Mouse (Mus musculus) testis, adult 2 months (tissue): Measurements from ENCODE around the gene Adgre5. TPM values are rescaled to one million over a fixed set of nuclear protein-coding genes. Genes with fewer than 3 reads are reported as not detected.

Source experiments
- H3K27ac ChIP-seq: fragments of 200-500 bp; 2 replicates; pipeline ENCODE4 v1.5.1; 2012; ENCODE audit warnings: low read depth, low read length; ENCODE audit not compliant: control insufficient read depth, insufficient read depth
- H3K27me3 ChIP-seq: fragments of 200-500 bp; 2 replicates; pipeline ENCODE4 v1.6.1; 2012; ENCODE audit warnings: mild to moderate bottlenecking, low read length, moderate library complexity; ENCODE audit not compliant: control insufficient read depth, insufficient read depth
- H3K36me3 ChIP-seq: fragments of 200-500 bp; 2 replicates; pipeline ENCODE4 v1.6.1; 2012; ENCODE audit warnings: mild to moderate bottlenecking, low read length; ENCODE audit not compliant: control insufficient read depth, insufficient read depth
- H3K4me1 ChIP-seq: fragments of 200-500 bp; 2 replicates; pipeline ENCODE4 v1.6.1; 2012; ENCODE audit warnings: low read length; ENCODE audit not compliant: control insufficient read depth, insufficient read depth
- H3K4me3 ChIP-seq: fragments of 200-500 bp; 2 replicates; pipeline ENCODE4 v1.5.1; 2012; ENCODE audit warnings: low read depth, mild to moderate bottlenecking, low read length, moderate library complexity, mixed read lengths; ENCODE audit not compliant: control insufficient read depth
- CTCF ChIP-seq: fragments of 200-500 bp; IDR thresholded peaks from 2 replicates; pipeline ENCODE4 v1.5.1; 2012; ENCODE audit warnings: low read depth, mild to moderate bottlenecking, inconsistent platforms, low read length, moderate library complexity; ENCODE audit not compliant: control insufficient read depth, insufficient read depth, insufficient replicate concordance
- POLR2A ChIP-seq: fragments of 200-500 bp; IDR thresholded peaks from 2 replicates; pipeline ENCODE4 v1.6.1; 2012; ENCODE audit warnings: low read depth, mild to moderate bottlenecking, inconsistent platforms, low read length, moderate library complexity; ENCODE audit not compliant: control insufficient read depth
- polyA plus RNA-seq: library from polyadenylated mRNA; depleted of rRNA; stranded (reverse); fragments of >200 nt; gene quantifications from 2 replicates; pipeline ENCODE4 v1.2.3, GENCODE M21; 2012

Gene Adgre5
- polyA plus RNA-seq, 1 experiment, result 6.1 TPM

GRCm38 (mm10) chr8:83706411-83706810, 34.7 kb downstream of the Adgre5 start:
- Histone ChIP-seq H3K4me3 (peak overlapping the region; percentile 32), H3K36me3 (no peaks in the 10 kb centered on the region), H3K27me3 (no peaks in the 10 kb centered on the region), H3K4me1 (peaks cover 8% of the 10 kb centered on the region), H3K27ac (no peak overlapping the region)
- TF ChIP-seq POLR2A (no peak), CTCF (no peak)

DNA sequence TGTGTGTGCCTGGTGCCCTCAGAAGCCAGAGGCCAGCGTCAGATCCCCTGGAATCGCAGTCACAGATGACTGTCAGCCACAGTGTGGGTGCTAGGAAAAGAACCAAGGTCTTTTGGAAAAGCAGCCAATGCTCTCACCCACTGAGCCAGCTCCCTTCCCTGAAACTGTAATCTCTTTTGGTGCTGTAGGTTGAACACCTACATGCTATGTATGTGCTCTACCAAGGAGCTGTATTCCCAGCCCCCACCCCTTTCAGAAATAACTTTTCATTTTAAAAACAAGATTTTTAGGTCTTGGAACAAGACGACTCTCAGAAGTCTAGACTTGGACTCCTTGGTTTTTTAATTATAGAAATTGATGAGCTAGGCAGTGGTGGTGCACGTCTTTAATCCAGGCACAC, 37.7 kb downstream of the Adgre5 start:
- Histone ChIP-seq H3K36me3 (no peaks in the 10 kb centered on the region), H3K4me3 (no peak overlapping the region), H3K4me1 (peaks cover 15% of the 10 kb centered on the region), H3K27ac (no peak overlapping the region), H3K27me3 (no peaks in the 10 kb centered on the region)
- TF ChIP-seq POLR2A (no peak), CTCF (no peak)

- TF ChIP-seq CTCF (no peak), POLR2A (no peak)
- Histone ChIP-seq H3K27me3 (no peaks in the 10 kb centered on the region), H3K36me3 (no peaks in the 10 kb centered on the region), H3K4me3 (no peak overlapping the region), H3K27ac (0 out of 2 replicates have a peak overlapping the region, but pooled peaks have one; percentile 20), H3K4me1 (peaks cover 16% of the 10 kb centered on the region)
Measured at GRCm38 (mm10) chr8:83700423-83701085, 40.6 kb downstream of the Adgre5 start.

DNA sequence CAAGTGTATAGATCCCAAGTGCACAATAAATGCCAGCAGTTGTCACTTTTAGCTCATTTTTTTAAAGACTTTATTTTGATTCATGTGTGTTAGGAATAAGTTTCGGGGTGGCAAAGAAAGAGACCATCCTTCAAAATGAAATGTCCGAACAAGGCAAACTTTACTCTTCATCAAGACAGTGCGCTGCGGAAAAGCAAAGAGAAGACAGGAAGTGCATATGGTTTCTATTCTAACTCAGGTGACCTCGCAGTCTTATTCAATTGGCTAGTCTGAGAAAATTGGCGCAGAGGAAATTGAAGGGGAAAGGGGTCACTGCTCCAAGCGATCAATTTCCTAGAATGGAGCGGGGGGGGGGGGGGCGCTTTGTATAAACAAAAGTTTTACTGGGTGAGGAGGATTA, 41.6 kb downstream of the Adgre5 start:
- Histone ChIP-seq H3K4me1 (peaks cover 16% of the 10 kb centered on the region), H3K27me3 (no peaks in the 10 kb centered on the region), H3K27ac (peak overlapping the region; percentile 65; the same call in 1 of the 2 replicates), H3K36me3 (no peaks in the 10 kb centered on the region), H3K4me3 (peak overlapping the region; percentile 85)
- TF ChIP-seq POLR2A (no peak), CTCF (no peak)

- Histone ChIP-seq H3K27ac (peak within 1 kb of the TSS; percentile 82), H3K4me1 (peaks cover 16% of the 10 kb centered on the region), H3K27me3 (no peaks in the 10 kb centered on the region), H3K4me3 (peak within 1 kb of the TSS; percentile 92), H3K36me3 (no peaks in the 10 kb centered on the region)
- TF ChIP-seq POLR2A (peak; percentile 65), CTCF (no peak)
Measured at GRCm38 (mm10) chr8:83698661-83699453, 42.3 kb downstream of the Adgre5 start, which contains the start of gene Pkn1. Gene Pkn1 (minus strand): TSS chr8:83699179.

- no peaks in the 10 kb centered on the region for H3K36me3 ChIP-seq
- peak overlapping the region; percentile 92 for H3K4me3 ChIP-seq
- peak overlapping the region; percentile 45 for H3K27ac ChIP-seq
- TF ChIP-seq POLR2A, result no peak
- TF ChIP-seq CTCF, result no peak
- peaks cover 16% of the 10 kb centered on the region for H3K4me1 ChIP-seq
- H3K27me3 ChIP-seq, result no peaks in the 10 kb centered on the region
Measured at GRCm38 (mm10) chr8:83698291-83698660, 42.9 kb downstream of the Adgre5 start.

DNA sequence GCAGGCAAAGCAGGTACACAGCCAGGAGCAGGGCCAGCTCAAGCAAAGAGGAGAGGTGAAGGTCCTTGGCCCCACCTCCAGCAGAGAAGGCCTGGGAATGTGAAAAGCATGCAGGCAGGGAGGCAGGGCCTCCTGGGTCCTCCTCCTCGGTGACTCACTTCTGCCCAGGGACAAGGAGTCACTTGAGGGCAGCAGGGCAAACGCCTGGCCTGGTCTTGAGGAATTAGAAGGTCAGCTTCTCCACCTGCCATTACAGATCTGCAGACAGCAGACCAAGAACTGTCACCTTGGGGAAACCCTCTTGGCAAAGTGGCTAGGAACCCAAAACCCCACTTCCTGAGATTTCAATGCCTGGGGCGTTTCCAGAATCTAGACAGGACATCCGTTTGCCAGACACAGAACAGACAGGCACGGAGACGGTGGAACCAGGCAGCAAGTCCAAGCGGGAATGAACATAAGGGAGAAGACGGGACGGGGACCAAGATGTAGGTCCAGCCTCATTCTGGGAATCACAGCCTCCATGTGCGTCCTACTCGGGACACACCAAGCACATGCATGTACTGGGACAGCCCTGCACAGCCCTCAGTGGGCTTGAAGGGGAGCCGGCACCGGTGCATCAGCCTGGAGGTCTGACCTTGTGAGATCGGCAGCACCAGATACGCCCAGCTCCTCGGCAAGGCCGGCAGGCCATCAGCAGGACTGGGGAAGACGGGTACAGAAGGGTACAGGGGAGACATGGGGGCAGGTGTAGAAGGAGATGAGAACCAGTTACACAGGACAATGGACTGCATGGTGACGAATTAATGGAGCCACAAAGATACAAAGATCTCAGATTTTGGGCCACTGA, 43.5 kb downstream of the Adgre5 start:
- H3K27ac ChIP-seq, result peak overlapping the region; percentile 45
- H3K36me3 ChIP-seq, result no peaks in the 10 kb centered on the region
- H3K4me3 ChIP-seq, result peak overlapping the region; percentile 92
- TF ChIP-seq POLR2A (no peak; the same call in 1 of the 2 replicates), CTCF (no peak)
- H3K4me1 ChIP-seq, result peaks cover 16% of the 10 kb centered on the region
- H3K27me3 ChIP-seq, result no peaks in the 10 kb centered on the region
